In genomic region chr6:83440197-83440509, GRCm38 (mm10) we compare ENCODE assay signal across 8 mouse cellular contexts. TPM values are rescaled to one million over a fixed set of nuclear protein-coding genes. Genes with fewer than 3 reads are reported as not detected.
DNase-seq lines count a peak whose midpoint lies in the region; ATAC-seq lines count a peak whose summit lies in the region.

No protein-coding gene starts in this region.

- H3K4me3 ChIP-seq in kidney, embryonic 14.5 days (ENCODE audit: low read length) = peak overlapping the region; percentile 55; the same call in 1 of the 2 replicates
- H3K4me3 ChIP-seq in embryonic facial prominence, embryonic 11.5 days (ENCODE audit: low read depth, low read length) = peak overlapping the region; percentile 64
- H3K4me3 ChIP-seq in hindbrain, embryonic 15.5 days = peak overlapping the region; percentile 74
- H3K4me3 ChIP-seq in midbrain, embryonic 14.5 days (replicated peaks; ENCODE audit: low read depth, low read length) = peak overlapping the region; percentile 76

- H3K27ac ChIP-seq in kidney, embryonic 14.5 days (ENCODE audit: low read depth, low read length) = no peak overlapping the region
- no peak overlapping the region for H3K27ac ChIP-seq in embryonic facial prominence, embryonic 11.5 days (replicated peaks; ENCODE audit: low read depth, low read length)
- H3K27ac ChIP-seq in hindbrain, embryonic 15.5 days (replicated peaks) = peak overlapping the region; percentile 96
- peak overlapping the region; percentile 97 for H3K27ac ChIP-seq in midbrain, embryonic 14.5 days (replicated peaks; ENCODE audit: low read depth, low read length)

- ATAC-seq in kidney, embryonic 14.5 days (ENCODE audit: low FRiP score, low TSS enrichment) = no peak
- no peak for ATAC-seq in embryonic facial prominence, embryonic 11.5 days (replicated peaks; ENCODE audit: insufficient number of reproducible peaks, low FRiP score, low TSS enrichment, low read depth)
- no peak for ATAC-seq in hindbrain, embryonic 15.5 days (ENCODE audit: low FRiP score, low read depth)
- ATAC-seq in midbrain, embryonic 14.5 days (ENCODE audit: low FRiP score, low TSS enrichment) = no peak
- ATAC-seq in megakaryocyte-erythroid progenitor cell, adult 5-6 weeks (replicated peaks; ENCODE audit: low FRiP score, low TSS enrichment, poor library complexity, severe bottlenecking) = no peak

- peaks cover 66% of the 10 kb centered on the region for H3K4me1 ChIP-seq in kidney, embryonic 14.5 days (ENCODE audit: control insufficient read depth, insufficient read depth, low read length)
- H3K4me1 ChIP-seq in embryonic facial prominence, embryonic 11.5 days (ENCODE audit: control insufficient read depth, insufficient read depth, low read length) = peaks cover 14% of the 10 kb centered on the region
- peaks cover 90% of the 10 kb centered on the region for H3K4me1 ChIP-seq in hindbrain, embryonic 15.5 days (replicated peaks)
- H3K4me1 ChIP-seq in midbrain, embryonic 14.5 days (ENCODE audit: control insufficient read depth, insufficient read depth, low read length) = peaks cover 79% of the 10 kb centered on the region

- no peaks in the 10 kb centered on the region for H3K9me3 ChIP-seq in kidney, embryonic 14.5 days (ENCODE audit: control insufficient read depth, low read length)
- no peaks in the 10 kb centered on the region for H3K9me3 ChIP-seq in embryonic facial prominence, embryonic 11.5 days (replicated peaks; ENCODE audit: control insufficient read depth, low read length)
- no peaks in the 10 kb centered on the region for H3K9me3 ChIP-seq in hindbrain, embryonic 15.5 days
- no peaks in the 10 kb centered on the region for H3K9me3 ChIP-seq in midbrain, embryonic 14.5 days (ENCODE audit: control insufficient read depth, low read length)

- WGBS in kidney, embryonic 14.5 days = 37% methylated on average over 3 of the region's 3 CpGs
- WGBS in embryonic facial prominence, embryonic 11.5 days = 31% methylated on average over 3 of the region's 3 CpGs
- WGBS in hindbrain, embryonic 15.5 days = 16% methylated on average over 3 of the region's 3 CpGs
- WGBS in midbrain, embryonic 14.5 days = 9% methylated on average over 3 of the region's 3 CpGs

- H3K36me3 ChIP-seq in kidney, embryonic 14.5 days (ENCODE audit: control insufficient read depth, insufficient read depth, low read length) = peaks cover 17% of the 10 kb centered on the region; the same call in 1 of the 2 replicates
- peaks cover under 1% of the 10 kb centered on the region; the same call in 1 of the 2 replicates for H3K36me3 ChIP-seq in embryonic facial prominence, embryonic 11.5 days (replicated peaks; ENCODE audit: control insufficient read depth, insufficient read depth, low read depth, low read length)
- H3K36me3 ChIP-seq in hindbrain, embryonic 15.5 days = no peaks in the 10 kb centered on the region
- peaks cover 8% of the 10 kb centered on the region; the same call in 1 of the 2 replicates for H3K36me3 ChIP-seq in midbrain, embryonic 14.5 days (ENCODE audit: control insufficient read depth, insufficient read depth, low read length)

- peak overlapping the region; percentile 70 for H3K4me2 ChIP-seq in kidney, embryonic 14.5 days (replicated peaks; ENCODE audit: low read depth, low read length)
- peak overlapping the region; percentile 80 for H3K4me2 ChIP-seq in embryonic facial prominence, embryonic 11.5 days (ENCODE audit: low read depth, low read length)
- H3K4me2 ChIP-seq in hindbrain, embryonic 15.5 days = peak overlapping the region; percentile 74
- H3K4me2 ChIP-seq in midbrain, embryonic 14.5 days (ENCODE audit: low read length) = peak overlapping the region; percentile 85

- H3K27me3 ChIP-seq in kidney, embryonic 14.5 days (ENCODE audit: control insufficient read depth, insufficient read depth, low read length) = no peaks in the 10 kb centered on the region
- H3K27me3 ChIP-seq in embryonic facial prominence, embryonic 11.5 days (ENCODE audit: control insufficient read depth, insufficient read depth, low read length) = no peaks in the 10 kb centered on the region
- H3K27me3 ChIP-seq in hindbrain, embryonic 15.5 days = no peaks in the 10 kb centered on the region
- H3K27me3 ChIP-seq in midbrain, embryonic 14.5 days (ENCODE audit: control insufficient read depth, insufficient read depth, low read length) = no peaks in the 10 kb centered on the region

- no peak for DNase-seq in kidney, adult 8-10 months
- no peak for DNase-seq in embryonic facial prominence, embryonic 11.5 days (ENCODE audit: low spot score)
- no peak for DNase-seq in midbrain, embryonic 14.5 days
- DNase-seq in cerebellum, postnatal 25 days = no peak
- no peak for DNase-seq in cerebellum, adult 8-10 months

- H3K9ac ChIP-seq in kidney, embryonic 14.5 days (ENCODE audit: low read depth, low read length) = peak overlapping the region; percentile 69; the same call in 1 of the 2 replicates
- peak overlapping the region; percentile 37 for H3K9ac ChIP-seq in embryonic facial prominence, embryonic 11.5 days (replicated peaks; ENCODE audit: low read length)
- H3K9ac ChIP-seq in hindbrain, embryonic 15.5 days = peak overlapping the region; percentile 85
- H3K9ac ChIP-seq in midbrain, embryonic 14.5 days (replicated peaks; ENCODE audit: low read length) = peak overlapping the region; percentile 92

RNA-seq across cellular contexts. Expression of gene Tet3, which starts 18.7 kb away (rescaled TPM):
- 48.6 and 54.9 TPM in 2 replicates for polyA plus RNA-seq in kidney, embryonic 14.5 days (2014; fragmentation: Nextera tagmentation; extraction: Ambion mirVana)
- polyA plus RNA-seq in embryonic facial prominence, embryonic 11.5 days (2014; fragmentation: Nextera tagmentation; extraction: Ambion mirVana) = 24.3 and 27.9 TPM in 2 replicates
- polyA plus RNA-seq in hindbrain, embryonic 15.5 days (2015; fragmentation: Nextera tagmentation; extraction: Ambion mirVana) = 57.7 and 70.9 TPM in 2 replicates
- polyA plus RNA-seq in midbrain, embryonic 14.5 days (2014; fragmentation: Nextera tagmentation; extraction: Ambion mirVana) = 50.0 and 56.0 TPM in 2 replicates
- total RNA-seq in megakaryocyte-erythroid progenitor cell, adult 5-6 weeks (2014; fragmentation: Nextera tagmentation) = 46.9 and 55.9 TPM in 2 replicates
- 12.6 and 13.5 TPM in 2 replicates for total RNA-seq in megakaryocyte-erythroid progenitor cell, adult 5-6 weeks (2017)

Comparison
In these comparisons a context has a peak if more than half of its experiments do, and no peak if none do; other contexts are left out.
1. H3K27ac ChIP-seq: peak in hindbrain, embryonic 15.5 days (single experiment) and midbrain, embryonic 14.5 days (single experiment); none in kidney, embryonic 14.5 days (single experiment) and embryonic facial prominence, embryonic 11.5 days (single experiment).
2. H3K9ac ChIP-seq: peak in every context shown above with its lines; median percentile 92 in midbrain, embryonic 14.5 days; 85 in hindbrain, embryonic 15.5 days; 69 in kidney, embryonic 14.5 days; 37 in embryonic facial prominence, embryonic 11.5 days.
3. Peak in every context shown above with its lines, with median percentiles within 50 percentile points of each other: H3K4me2 ChIP-seq and H3K4me3 ChIP-seq.